Mouse (Mus musculus): ENCODE measurements at regions not wholly inside any gene's neighbourhood (a gene's known extent, or its start where the extent isn't known, plus 50 kb on each side); places are given as distances from the start of the nearest gene placed in this dataset.
A peak's percentile ranks its signal among the peaks of the same experiment; 100 is the strongest.

- Histone ChIP-seq H3K36me3 (replicated peaks) (no peaks in the 10 kb centered on the region), H3K27ac (replicated peaks) (peak overlapping the region; percentile 67; the same call in 1 of the 2 replicates), H3K27me3 (replicated peaks; ENCODE audit: low read depth, poor library complexity, severe bottlenecking) (no peaks in the 10 kb centered on the region; the same call in 1 of the 2 replicates), H3K9me3 (no peaks in the 10 kb centered on the region), H3K4me3 (no peak overlapping the region), H3K4me1 (peaks cover 47% of the 10 kb centered on the region)
- DNase-seq (ENCODE audit: low spot score), result no peak
- 55% methylated on average over 4 of the region's 4 CpGs for WGBS
Measured at GRCm38 (mm10) chr2:106425451-106425881, 267.6 kb upstream of the Mpped2 start.

GRCm38 (mm10) chr2:106426010-106426409 is 267.1 kb upstream of the Mpped2 start:
- DNase-seq (ENCODE audit: low spot score), result no peak
- Histone ChIP-seq H3K36me3 (replicated peaks) (no peaks in the 10 kb centered on the region), H3K4me1 (peaks cover 47% of the 10 kb centered on the region), H3K4me3 (no peak overlapping the region), H3K27ac (replicated peaks) (peak overlapping the region; percentile 67; the same call in 1 of the 2 replicates), H3K9me3 (no peaks in the 10 kb centered on the region), H3K27me3 (replicated peaks; ENCODE audit: low read depth, poor library complexity, severe bottlenecking) (no peaks in the 10 kb centered on the region; the same call in 1 of the 2 replicates)
- WGBS, result 92% methylated on average over 1 of the region's 1 CpGs

GRCm38 (mm10) chr2:106427237-106427636 is 265.8 kb upstream of the Mpped2 start:
- no peak overlapping the region for H3K4me3 ChIP-seq
- DNase-seq (ENCODE audit: low spot score), result no peak
- peaks cover 59% of the 10 kb centered on the region for H3K4me1 ChIP-seq
- WGBS, result 50% methylated on average over 7 of the region's 7 CpGs
- H3K27me3 ChIP-seq (replicated peaks; ENCODE audit: low read depth, poor library complexity, severe bottlenecking), result no peaks in the 10 kb centered on the region; the same call in none of the 2 replicates
- H3K36me3 ChIP-seq (replicated peaks), result no peaks in the 10 kb centered on the region
- no peaks in the 10 kb centered on the region for H3K9me3 ChIP-seq
- peak overlapping the region; percentile 57; the same call in 1 of the 2 replicates for H3K27ac ChIP-seq (replicated peaks)

GRCm38 (mm10) chr2:106428909-106429308 is 264.2 kb upstream of the Mpped2 start:
- Histone ChIP-seq H3K36me3 (replicated peaks) (no peaks in the 10 kb centered on the region), H3K27ac (replicated peaks) (no peak overlapping the region), H3K4me1 (peaks cover 67% of the 10 kb centered on the region), H3K9me3 (no peaks in the 10 kb centered on the region), H3K27me3 (replicated peaks; ENCODE audit: low read depth, poor library complexity, severe bottlenecking) (peaks cover 13% of the 10 kb centered on the region), H3K4me3 (no peak overlapping the region)
- no peak for DNase-seq (ENCODE audit: low spot score)
- WGBS, result 67% methylated on average over 11 of the region's 11 CpGs

GRCm38 (mm10) chr2:106431141-106431540 is 261.9 kb upstream of the Mpped2 start:
- Histone ChIP-seq H3K4me3 (peak overlapping the region; percentile 32), H3K27ac (replicated peaks) (0 out of 2 replicates have a peak overlapping the region, but pooled peaks have one; percentile 15), H3K36me3 (replicated peaks) (no peaks in the 10 kb centered on the region)

GRCm38 (mm10) chr2:106431637-106432199 is 261.4 kb upstream of the Mpped2 start:
- Histone ChIP-seq H3K27me3 (replicated peaks; ENCODE audit: low read depth, poor library complexity, severe bottlenecking) (peaks cover 28% of the 10 kb centered on the region), H3K4me3 (peak overlapping the region; percentile 32), H3K36me3 (replicated peaks) (no peaks in the 10 kb centered on the region), H3K4me1 (peaks cover 50% of the 10 kb centered on the region), H3K9me3 (no peaks in the 10 kb centered on the region), H3K27ac (replicated peaks) (peak overlapping the region; percentile 65; the same call in 1 of the 2 replicates)
- WGBS, result 7% methylated on average over 9 of the region's 9 CpGs
- peak; percentile 34 for DNase-seq (ENCODE audit: low spot score)

More at GRCm38 (mm10) chr2:106431141-106431540, 261.9 kb upstream of the Mpped2 start:
- no peaks in the 10 kb centered on the region for H3K9me3 ChIP-seq
- DNase-seq (ENCODE audit: low spot score), result peak; percentile 72
- H3K27me3 ChIP-seq (replicated peaks; ENCODE audit: low read depth, poor library complexity, severe bottlenecking), result peaks cover 28% of the 10 kb centered on the region
- WGBS, result 26% methylated on average over 8 of the region's 8 CpGs
- peaks cover 53% of the 10 kb centered on the region for H3K4me1 ChIP-seq

GRCm38 (mm10) chr2:106436136-106436535 is 256.9 kb upstream of the Mpped2 start:
- no peak for DNase-seq (ENCODE audit: low spot score)
- H3K4me1 ChIP-seq, result peaks cover 26% of the 10 kb centered on the region
- peaks cover 28% of the 10 kb centered on the region for H3K27me3 ChIP-seq (replicated peaks; ENCODE audit: low read depth, poor library complexity, severe bottlenecking)
- H3K27ac ChIP-seq (replicated peaks), result no peak overlapping the region
- no peak overlapping the region for H3K4me3 ChIP-seq
- no peaks in the 10 kb centered on the region for H3K36me3 ChIP-seq (replicated peaks)
- 29% methylated on average over 2 of the region's 2 CpGs for WGBS
- no peaks in the 10 kb centered on the region for H3K9me3 ChIP-seq

GRCm38 (mm10) chr2:106454310-106454974 is 238.6 kb upstream of the Mpped2 start:
- WGBS, result 70% methylated on average over 7 of the region's 7 CpGs
- no peaks in the 10 kb centered on the region for H3K27me3 ChIP-seq (replicated peaks; ENCODE audit: low read depth, poor library complexity, severe bottlenecking)
- no peak overlapping the region for H3K4me3 ChIP-seq
- no peak for DNase-seq (ENCODE audit: low spot score)
- no peaks in the 10 kb centered on the region for H3K9me3 ChIP-seq
- no peaks in the 10 kb centered on the region for H3K4me1 ChIP-seq
- H3K27ac ChIP-seq (replicated peaks), result no peak overlapping the region
- no peaks in the 10 kb centered on the region for H3K36me3 ChIP-seq (replicated peaks)

GRCm38 (mm10) chr2:106455039-106455438 is 238.0 kb upstream of the Mpped2 start:
- no peaks in the 10 kb centered on the region for H3K36me3 ChIP-seq (replicated peaks)
- H3K27ac ChIP-seq (replicated peaks), result no peak overlapping the region
- H3K27me3 ChIP-seq (replicated peaks; ENCODE audit: low read depth, poor library complexity, severe bottlenecking), result no peaks in the 10 kb centered on the region
- 86% methylated on average over 4 of the region's 4 CpGs for WGBS
- no peak for DNase-seq (ENCODE audit: low spot score)
- H3K4me3 ChIP-seq, result no peak overlapping the region
- no peaks in the 10 kb centered on the region for H3K4me1 ChIP-seq
- H3K9me3 ChIP-seq, result no peaks in the 10 kb centered on the region

GRCm38 (mm10) chr2:106455972-106456371 is 237.1 kb upstream of the Mpped2 start:
- Histone ChIP-seq H3K27ac (replicated peaks) (no peak overlapping the region), H3K27me3 (replicated peaks; ENCODE audit: low read depth, poor library complexity, severe bottlenecking) (no peaks in the 10 kb centered on the region), H3K4me3 (no peak overlapping the region), H3K9me3 (no peaks in the 10 kb centered on the region), H3K4me1 (peaks cover 6% of the 10 kb centered on the region), H3K36me3 (replicated peaks) (no peaks in the 10 kb centered on the region)
- no peak for DNase-seq (ENCODE audit: low spot score)
- WGBS, result 86% methylated on average over 3 of the region's 3 CpGs

GRCm38 (mm10) chr2:106458003-106458402 is 235.1 kb upstream of the Mpped2 start:
- Histone ChIP-seq H3K4me1 (peaks cover 26% of the 10 kb centered on the region), H3K27ac (replicated peaks) (no peak overlapping the region; the same call in 1 of the 2 replicates), H3K36me3 (replicated peaks) (no peaks in the 10 kb centered on the region), H3K4me3 (no peak overlapping the region), H3K27me3 (replicated peaks; ENCODE audit: low read depth, poor library complexity, severe bottlenecking) (no peaks in the 10 kb centered on the region), H3K9me3 (no peaks in the 10 kb centered on the region)
- DNase-seq (ENCODE audit: low spot score), result peak; percentile 41
- 56% methylated on average over 5 of the region's 5 CpGs for WGBS

GRCm38 (mm10) chr2:106461021-106461420 is 232.0 kb upstream of the Mpped2 start:
- Histone ChIP-seq H3K9me3 (no peaks in the 10 kb centered on the region), H3K27me3 (replicated peaks; ENCODE audit: low read depth, poor library complexity, severe bottlenecking) (0 out of 2 replicates have a peak, but pooled peaks cover 4% of the 10 kb centered on the region), H3K4me3 (peak overlapping the region; percentile 12; the same call in 1 of the 2 replicates), H3K4me1 (peaks cover 36% of the 10 kb centered on the region), H3K27ac (replicated peaks) (peak overlapping the region; percentile 75), H3K36me3 (replicated peaks) (no peaks in the 10 kb centered on the region)
- peak; percentile 73 for DNase-seq (ENCODE audit: low spot score)
- 25% methylated on average over 8 of the region's 8 CpGs for WGBS

- WGBS, result 52% methylated on average over 7 of the region's 7 CpGs
- DNase-seq (ENCODE audit: low spot score), result peak; percentile 44
- Histone ChIP-seq H3K36me3 (replicated peaks) (no peaks in the 10 kb centered on the region), H3K27ac (replicated peaks) (peak overlapping the region; percentile 75), H3K4me3 (peak overlapping the region; percentile 12; the same call in 1 of the 2 replicates), H3K4me1 (peaks cover 36% of the 10 kb centered on the region), H3K27me3 (replicated peaks; ENCODE audit: low read depth, poor library complexity, severe bottlenecking) (0 out of 2 replicates have a peak, but pooled peaks cover 4% of the 10 kb centered on the region), H3K9me3 (no peaks in the 10 kb centered on the region)
Measured at GRCm38 (mm10) chr2:106461490-106461889, 231.6 kb upstream of the Mpped2 start.
